Mouse (Mus musculus) neural tube, embryonic 12.5 days (tissue): ENCODE data around the gene Tbc1d19. TPM values are rescaled to one million over a fixed set of nuclear protein-coding genes. Genes with fewer than 3 reads are reported as not detected.

ENCODE experiments used
- ATAC-seq: fragments of 200-750 bp; cut with Nextera tagmentation; 2 replicates; pipeline ENCODE4 v1.8.0; 2017; ENCODE audit warnings: low read depth, mild to moderate bottlenecking, moderate TSS enrichment, moderate library complexity; ENCODE audit not compliant: low FRiP score
- H3K27ac ChIP-seq: fragments of 300-500 bp; sonication (generic); 2 replicates; pipeline ENCODE4 v1.5.1; 2016
- H3K27me3 ChIP-seq: fragments of 300-500 bp; sonication (generic); replicated peaks from 2 replicates; pipeline ENCODE4 v1.6.1; 2016; ENCODE audit warnings: mild to moderate bottlenecking
- H3K36me3 ChIP-seq: fragments of 300-500 bp; sonication (generic); 2 replicates; pipeline ENCODE4 v1.6.1; 2016; ENCODE audit warnings: mild to moderate bottlenecking
- H3K4me1 ChIP-seq: fragments of 300-500 bp; sonication (generic); 2 replicates; pipeline ENCODE4 v1.6.1; 2016
- H3K4me2 ChIP-seq: fragments of 300-500 bp; sonication (generic); replicated peaks from 2 replicates; pipeline ENCODE4 v1.6.1; 2016; ENCODE audit warnings: mild to moderate bottlenecking
- H3K4me3 ChIP-seq: fragments of 300-500 bp; sonication (generic); 2 replicates; pipeline ENCODE4 v1.5.1; 2016
- H3K9ac ChIP-seq: fragments of 300-500 bp; sonication (generic); 2 replicates; pipeline ENCODE4 v1.6.1; 2016; ENCODE audit warnings: mild to moderate bottlenecking
- H3K9me3 ChIP-seq: fragments of 300-500 bp; sonication (generic); 2 replicates; pipeline ENCODE4 v1.6.1; 2016; ENCODE audit warnings: mild to moderate bottlenecking
- WGBS: fragments of 180-500 bp; shearing (Covaris S2); methylation state at CpG from one replicate; pipeline ENCODE4 v1.1.7; 2016; 5-methylcytosine and 5-hydroxymethylcytosine counted together
- polyA plus RNA-seq: library from polyadenylated mRNA; unstranded; fragments of >200 nt; fragmentation: Nextera tagmentation; extraction: Ambion mirVana; gene quantifications from 2 replicates; pipeline ENCODE4 v1.2.1, GENCODE M21; 2016

Gene Tbc1d19
- polyA plus RNA-seq, 1 experiment from 2014 or later: 76.8 TPM

DNA sequence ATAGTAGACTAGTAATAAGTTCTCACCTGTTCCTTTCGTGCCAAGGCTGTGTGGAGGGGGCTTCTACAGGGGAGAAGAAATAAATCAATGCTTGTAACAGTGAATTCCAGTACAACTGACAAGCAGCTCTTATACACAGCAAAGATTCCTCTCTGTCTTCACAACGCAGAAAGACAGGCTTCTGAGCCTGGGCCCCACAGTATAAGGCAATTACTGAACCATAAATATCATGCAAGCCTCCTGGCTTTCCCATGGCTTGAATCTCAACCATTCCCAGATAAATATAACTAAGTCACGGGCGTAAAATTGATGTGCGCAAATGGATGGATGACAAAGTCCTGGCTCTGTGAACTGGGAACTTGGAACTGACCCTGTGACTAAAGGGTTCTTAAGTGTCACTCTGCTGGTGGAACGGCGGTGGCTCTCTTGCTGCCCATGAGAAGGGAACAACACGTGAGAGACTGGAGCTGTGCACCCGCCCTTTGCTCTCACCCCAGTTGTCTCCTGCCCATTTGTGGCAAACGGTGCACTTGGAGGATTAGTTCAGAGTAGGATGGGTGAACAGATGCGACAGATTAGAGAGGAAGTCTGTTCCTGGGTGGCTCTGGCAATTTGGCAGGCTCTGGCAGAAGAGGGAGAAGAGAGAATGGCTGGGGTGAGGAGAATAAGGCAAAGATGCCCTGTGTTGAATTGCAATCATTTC lies 132.1 kb downstream of the Tbc1d19 start:
- ATAC-seq: no peak

DNA sequence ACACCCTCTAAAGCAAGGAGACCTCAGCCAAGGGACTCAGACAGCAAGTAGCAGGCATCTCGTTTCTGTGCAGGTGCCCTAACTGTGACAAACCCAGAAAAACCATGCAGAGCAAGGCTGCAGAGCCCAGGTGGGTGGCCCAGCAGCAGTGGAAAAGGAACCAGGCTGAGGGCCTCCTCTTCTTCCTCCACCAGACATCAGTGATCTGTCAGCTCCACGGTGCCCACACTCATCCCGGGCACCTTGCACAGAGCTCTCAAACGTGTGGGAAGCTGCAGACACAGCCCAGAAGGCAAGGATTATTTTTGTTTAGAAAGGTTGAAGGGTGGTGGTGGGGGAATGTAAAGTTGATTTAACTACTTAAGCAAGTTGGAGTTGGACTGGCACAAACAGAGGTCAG lies 132.9 kb downstream of the Tbc1d19 start:
- Histone ChIP-seq H3K9me3 (no peaks in the 10 kb centered on the region), H3K27me3 (no peaks in the 10 kb centered on the region), H3K4me3 (no peak overlapping the region), H3K4me1 (0 out of 2 replicates have a peak, but pooled peaks cover 12% of the 10 kb centered on the region), H3K9ac (no peak overlapping the region), H3K36me3 (no peaks in the 10 kb centered on the region), H3K27ac (no peak overlapping the region), H3K4me2 (no peak overlapping the region)
- ATAC-seq: no peak
- 86% methylated on average over 4 of the region's 4 CpGs for WGBS

More for the DNA sequence above, 132.1 kb downstream of the Tbc1d19 start:
- Histone ChIP-seq H3K27me3 (no peaks in the 10 kb centered on the region), H3K4me1 (0 out of 2 replicates have a peak, but pooled peaks cover 9% of the 10 kb centered on the region), H3K4me3 (no peak overlapping the region), H3K9ac (no peak overlapping the region), H3K9me3 (no peaks in the 10 kb centered on the region), H3K36me3 (no peaks in the 10 kb centered on the region), H3K27ac (no peak overlapping the region), H3K4me2 (no peak overlapping the region)
- WGBS: 44% methylated on average over 11 of the region's 11 CpGs

DNA sequence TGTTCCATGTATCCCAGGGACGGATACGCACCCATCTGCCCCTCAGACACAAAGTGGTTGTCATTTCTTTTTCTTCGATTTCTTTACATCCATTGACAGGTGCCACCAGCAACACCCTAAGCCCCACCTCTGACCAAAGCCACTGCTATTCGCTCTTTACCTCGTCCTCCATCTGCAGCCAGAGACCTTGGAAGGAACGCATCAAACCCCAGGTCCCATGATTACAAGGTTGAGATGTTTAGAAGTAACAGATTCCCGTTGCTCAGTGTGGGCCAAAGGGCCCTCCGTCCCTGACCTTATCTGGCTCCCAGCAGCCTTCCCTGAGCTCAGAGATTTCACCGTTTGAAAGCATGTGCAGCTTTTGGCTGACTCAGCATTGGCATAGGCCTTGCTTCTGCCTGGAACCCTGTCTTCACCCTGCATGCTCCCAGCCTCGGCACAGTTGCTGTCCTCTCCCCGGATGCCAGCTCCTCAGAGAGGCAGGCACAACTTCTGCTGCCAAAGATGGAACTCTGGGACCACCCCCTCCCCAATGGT lies 134.0 kb downstream of the Tbc1d19 start:
- no peak for ATAC-seq
- no peaks in the 10 kb centered on the region for H3K36me3 ChIP-seq
- H3K27ac ChIP-seq: no peak overlapping the region
- no peak overlapping the region for H3K9ac ChIP-seq
- WGBS: 83% methylated on average over 11 of the region's 11 CpGs
- no peaks in the 10 kb centered on the region for H3K9me3 ChIP-seq
- H3K4me2 ChIP-seq: no peak overlapping the region
- no peak overlapping the region for H3K4me3 ChIP-seq
- peaks cover 18% of the 10 kb centered on the region; the same call in 1 of the 2 replicates for H3K4me1 ChIP-seq
- no peaks in the 10 kb centered on the region for H3K27me3 ChIP-seq

DNA sequence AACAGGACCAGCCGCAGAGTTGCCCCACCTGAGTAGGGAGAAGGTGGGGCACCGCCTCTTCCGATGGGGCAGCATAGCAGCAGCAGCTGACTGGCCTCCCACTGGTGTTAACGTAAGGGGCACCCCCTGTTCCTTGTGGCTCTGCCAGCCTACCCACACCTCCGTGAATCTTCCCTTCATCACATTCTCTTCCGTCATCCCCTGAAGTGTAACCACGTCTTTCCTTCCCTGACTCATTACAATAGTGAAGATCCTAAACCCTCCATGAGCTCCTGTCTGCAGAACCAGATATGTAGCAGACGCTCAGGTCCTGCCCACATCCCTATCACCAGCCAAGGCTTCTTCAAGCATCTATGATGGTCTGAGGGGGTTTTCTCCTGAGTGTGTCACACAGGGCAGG lies 137.3 kb downstream of the Tbc1d19 start:
- H3K27me3 ChIP-seq: no peaks in the 10 kb centered on the region
- no peak overlapping the region for H3K9ac ChIP-seq
- no peaks in the 10 kb centered on the region for H3K36me3 ChIP-seq
- 91% methylated on average over 8 of the region's 8 CpGs for WGBS
- peaks cover 10% of the 10 kb centered on the region; the same call in 1 of the 2 replicates for H3K4me1 ChIP-seq
- no peak overlapping the region for H3K27ac ChIP-seq
- ATAC-seq: no peak
- H3K4me2 ChIP-seq: no peak overlapping the region
- H3K9me3 ChIP-seq: no peaks in the 10 kb centered on the region
- no peak overlapping the region for H3K4me3 ChIP-seq

DNA sequence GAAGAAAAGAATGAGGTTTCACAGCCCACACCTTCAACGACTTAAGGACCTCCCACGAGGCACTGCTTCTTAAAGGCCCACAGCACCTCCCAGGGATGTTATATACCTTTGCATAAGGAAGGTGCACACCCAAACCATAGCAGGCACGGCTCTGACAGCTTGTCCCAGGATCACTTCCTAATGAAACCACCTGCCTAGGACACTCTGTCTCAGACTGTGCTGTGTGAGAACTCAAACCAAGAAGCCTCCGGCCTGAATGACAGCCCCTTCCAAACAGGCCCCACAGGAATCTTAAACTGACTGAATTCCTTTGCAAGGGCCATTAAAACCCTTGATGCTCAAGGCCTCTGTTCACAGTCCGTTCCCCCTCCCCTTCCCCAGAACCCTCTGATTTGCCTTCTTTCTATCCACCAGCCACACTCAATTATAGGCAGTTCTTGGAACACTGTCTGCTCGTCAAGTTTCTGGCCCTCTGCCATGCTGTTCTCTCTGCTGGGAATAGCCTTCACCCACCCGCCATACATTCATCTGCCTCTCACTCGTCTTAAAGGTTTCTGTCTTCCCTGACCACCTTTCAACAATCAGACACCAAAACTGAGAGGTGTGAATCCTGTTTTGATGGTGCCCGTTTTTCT lies 138.3 kb downstream of the Tbc1d19 start:
- ATAC-seq: 0 out of 2 replicates have a peak, but pooled peaks have one; percentile 37
- Histone ChIP-seq H3K4me2 (no peak overlapping the region), H3K36me3 (no peaks in the 10 kb centered on the region), H3K9ac (no peak overlapping the region), H3K9me3 (no peaks in the 10 kb centered on the region), H3K27ac (no peak overlapping the region), H3K4me1 (peaks cover 9% of the 10 kb centered on the region; the same call in 1 of the 2 replicates), H3K27me3 (no peaks in the 10 kb centered on the region), H3K4me3 (no peak overlapping the region)
- 48% methylated on average over 9 of the region's 9 CpGs for WGBS

DNA sequence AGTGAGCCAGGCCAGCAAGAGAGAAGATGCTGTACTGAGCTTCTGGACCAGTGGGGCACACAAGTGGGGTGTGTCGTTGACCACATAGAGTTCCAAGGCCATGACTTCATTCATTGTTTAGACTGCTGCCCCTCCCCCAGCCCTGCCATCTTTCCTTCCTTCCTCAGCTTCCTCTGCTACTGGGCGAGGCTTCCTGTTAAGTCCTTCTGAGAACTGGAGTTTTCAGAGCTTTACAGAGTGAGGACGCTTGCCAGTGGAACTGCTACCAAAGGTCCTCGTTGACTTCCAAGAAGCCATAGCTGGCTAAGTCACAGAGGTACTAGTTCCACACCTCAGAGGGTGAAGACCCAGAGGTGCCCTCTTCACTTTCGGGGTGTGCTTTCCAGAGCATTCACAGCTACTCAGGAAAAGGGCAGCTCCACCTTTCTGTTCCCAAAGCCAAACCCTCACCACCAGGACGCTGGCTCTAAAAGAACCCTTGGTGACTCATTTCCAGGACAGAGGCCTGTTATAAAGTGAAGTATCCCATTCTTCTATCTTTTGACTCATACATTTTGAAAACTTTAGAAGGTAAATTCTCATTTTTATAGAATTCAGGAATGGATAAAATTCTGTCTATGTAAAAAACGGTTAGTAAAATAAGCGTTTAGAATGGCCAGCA lies 139.3 kb downstream of the Tbc1d19 start:
- Histone ChIP-seq H3K36me3 (no peaks in the 10 kb centered on the region), H3K9me3 (no peaks in the 10 kb centered on the region), H3K4me2 (no peak overlapping the region), H3K27ac (no peak overlapping the region), H3K4me3 (no peak overlapping the region), H3K9ac (no peak overlapping the region), H3K4me1 (peaks cover 9% of the 10 kb centered on the region; the same call in 1 of the 2 replicates), H3K27me3 (no peaks in the 10 kb centered on the region)
- no peak for ATAC-seq
- WGBS: 88% methylated on average over 8 of the region's 8 CpGs

DNA sequence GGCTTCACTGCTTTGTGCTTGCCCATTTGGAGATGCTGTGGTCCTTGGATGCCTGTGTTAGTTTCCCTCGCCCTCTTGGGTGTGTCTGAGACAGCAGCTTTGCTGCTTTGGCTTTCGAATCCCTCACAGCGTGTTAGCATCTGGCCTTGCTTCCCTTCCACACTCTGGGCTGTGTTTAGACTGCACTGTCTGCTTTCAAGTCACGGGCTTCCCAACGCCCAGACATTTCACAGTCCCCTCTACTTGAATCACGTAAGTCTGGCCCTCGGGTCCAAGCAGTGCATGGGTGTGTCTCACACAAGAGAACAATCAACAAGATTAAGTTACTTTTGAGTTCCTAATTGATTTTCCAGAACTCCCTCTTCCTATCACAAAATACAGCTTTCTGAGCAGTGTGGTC lies 140.8 kb downstream of the Tbc1d19 start:
- H3K4me3 ChIP-seq: no peak overlapping the region
- ATAC-seq: no peak

DNA sequence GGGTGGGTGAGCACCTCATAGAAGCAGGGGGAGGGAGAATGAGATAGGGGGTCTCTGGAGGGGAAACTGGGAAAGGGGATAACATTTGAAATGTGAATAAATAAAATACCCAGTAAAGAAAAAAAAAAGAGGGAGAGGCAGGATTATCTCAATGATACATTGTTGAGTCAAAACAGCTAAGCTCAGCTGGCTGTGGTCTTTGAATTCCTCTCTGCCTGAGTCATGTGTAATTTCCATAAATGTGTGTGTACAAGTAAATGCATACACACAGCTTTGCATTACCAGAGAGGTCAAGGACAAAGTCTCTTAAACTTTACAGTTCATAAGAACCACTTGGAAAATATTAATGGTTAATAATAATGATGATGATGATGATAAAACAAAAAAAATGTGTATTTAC lies 143.8 kb downstream of the Tbc1d19 start:
- no peak for ATAC-seq

More for the DNA sequence above, 140.8 kb downstream of the Tbc1d19 start:
- H3K36me3 ChIP-seq: no peaks in the 10 kb centered on the region
- WGBS: 68% methylated on average over 7 of the region's 7 CpGs
- H3K27ac ChIP-seq: no peak overlapping the region
- H3K4me2 ChIP-seq: no peak overlapping the region
- H3K27me3 ChIP-seq: no peaks in the 10 kb centered on the region
- H3K9me3 ChIP-seq: no peaks in the 10 kb centered on the region
- H3K9ac ChIP-seq: no peak overlapping the region
- peaks cover 9% of the 10 kb centered on the region; the same call in 1 of the 2 replicates for H3K4me1 ChIP-seq

More for the DNA sequence above, 143.8 kb downstream of the Tbc1d19 start:
- no peaks in the 10 kb centered on the region for H3K4me1 ChIP-seq
- no peaks in the 10 kb centered on the region for H3K9me3 ChIP-seq
- H3K4me3 ChIP-seq: no peak overlapping the region
- no peak overlapping the region for H3K9ac ChIP-seq
- H3K27ac ChIP-seq: no peak overlapping the region
- no peaks in the 10 kb centered on the region for H3K27me3 ChIP-seq
- no peak overlapping the region for H3K4me2 ChIP-seq
- H3K36me3 ChIP-seq: no peaks in the 10 kb centered on the region

Other genes with a start within 250 kb of the Tbc1d19 start
- gene Cckar, start 101.9 kb upstream of the Tbc1d19 start, polyA plus RNA-seq: 1.3 and 2.2 TPM in 2 replicates
- 27.0 and 29.5 TPM in 2 replicates for gene Stim2, start 188.9 kb downstream of the Tbc1d19 start, polyA plus RNA-seq